Mouse (Mus musculus) cerebellum, postnatal 25 days (tissue): ENCODE measurements around the gene Tango6.
A peak's percentile ranks its signal among the peaks of the same experiment; 100 is the strongest.

Experiments
- DNase-seq, 2 experiments: peaks; one replicate each; pipeline ENCODE4 v3.0.0; 2021; ENCODE audit warnings: mixed read lengths in 2 of 2

Gene Tango6

DNA sequence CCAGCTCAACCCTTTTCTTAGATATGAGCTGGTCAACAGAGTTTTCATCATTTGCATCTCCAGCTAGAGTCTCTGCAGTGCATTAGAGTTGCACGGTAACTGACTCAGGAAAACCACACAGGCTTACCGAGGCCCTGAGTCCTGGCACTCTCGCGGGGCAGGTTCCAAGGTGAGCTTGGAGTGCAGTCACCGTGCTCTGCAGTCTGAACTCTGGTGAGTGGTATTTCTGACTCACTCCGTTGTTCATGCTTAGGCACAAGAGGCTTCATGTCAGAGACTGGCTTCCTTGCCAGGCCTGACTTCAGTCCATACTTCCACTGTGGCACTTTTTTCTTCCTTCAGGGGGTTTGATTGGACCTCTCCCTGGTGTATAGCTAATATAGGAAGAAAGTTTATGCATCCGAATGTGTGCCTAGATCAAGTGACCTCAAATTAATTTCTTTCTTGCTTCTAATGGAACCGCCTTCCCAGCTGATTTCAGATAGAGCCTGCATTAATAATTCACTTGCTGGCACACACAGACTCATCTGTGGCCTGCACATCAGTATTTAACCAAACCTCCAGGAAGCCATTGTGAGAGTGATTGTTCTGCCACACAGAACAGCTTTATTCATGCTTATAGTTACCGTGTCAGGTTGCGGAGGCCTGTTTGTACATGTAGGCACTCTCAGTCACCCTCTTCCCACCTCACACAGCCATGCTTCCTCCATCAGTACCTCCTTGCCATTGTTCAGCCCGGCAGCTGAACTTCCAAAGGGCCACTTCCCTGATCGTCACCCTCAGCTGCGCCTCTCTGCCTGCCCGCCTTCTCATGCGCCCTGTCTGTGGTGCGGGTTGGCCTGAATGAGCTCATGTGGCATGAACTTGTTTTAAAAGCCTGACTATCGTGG, 136.0 kb downstream of the Tango6 start:
- no peak for DNase-seq

DNA sequence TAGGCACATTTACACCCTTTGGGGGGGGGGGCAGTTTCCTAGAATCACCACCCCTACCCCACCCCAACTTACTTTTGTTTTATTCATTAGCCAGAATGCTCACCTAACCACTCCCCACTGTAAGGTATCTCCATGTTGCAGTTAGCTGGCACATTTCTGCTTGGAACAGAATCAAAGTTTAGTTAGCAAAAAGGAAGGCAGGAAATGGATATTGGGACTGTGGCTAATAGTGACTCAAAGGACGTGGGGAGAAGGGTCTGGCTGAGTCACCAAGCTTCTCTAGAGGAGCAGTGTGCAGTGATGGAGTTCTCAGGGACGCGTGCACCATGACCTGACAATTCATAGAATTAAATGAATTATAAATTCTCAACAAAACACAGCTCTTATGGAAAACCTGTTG, 136.7 kb downstream of the Tango6 start:
- no peak for DNase-seq

DNA sequence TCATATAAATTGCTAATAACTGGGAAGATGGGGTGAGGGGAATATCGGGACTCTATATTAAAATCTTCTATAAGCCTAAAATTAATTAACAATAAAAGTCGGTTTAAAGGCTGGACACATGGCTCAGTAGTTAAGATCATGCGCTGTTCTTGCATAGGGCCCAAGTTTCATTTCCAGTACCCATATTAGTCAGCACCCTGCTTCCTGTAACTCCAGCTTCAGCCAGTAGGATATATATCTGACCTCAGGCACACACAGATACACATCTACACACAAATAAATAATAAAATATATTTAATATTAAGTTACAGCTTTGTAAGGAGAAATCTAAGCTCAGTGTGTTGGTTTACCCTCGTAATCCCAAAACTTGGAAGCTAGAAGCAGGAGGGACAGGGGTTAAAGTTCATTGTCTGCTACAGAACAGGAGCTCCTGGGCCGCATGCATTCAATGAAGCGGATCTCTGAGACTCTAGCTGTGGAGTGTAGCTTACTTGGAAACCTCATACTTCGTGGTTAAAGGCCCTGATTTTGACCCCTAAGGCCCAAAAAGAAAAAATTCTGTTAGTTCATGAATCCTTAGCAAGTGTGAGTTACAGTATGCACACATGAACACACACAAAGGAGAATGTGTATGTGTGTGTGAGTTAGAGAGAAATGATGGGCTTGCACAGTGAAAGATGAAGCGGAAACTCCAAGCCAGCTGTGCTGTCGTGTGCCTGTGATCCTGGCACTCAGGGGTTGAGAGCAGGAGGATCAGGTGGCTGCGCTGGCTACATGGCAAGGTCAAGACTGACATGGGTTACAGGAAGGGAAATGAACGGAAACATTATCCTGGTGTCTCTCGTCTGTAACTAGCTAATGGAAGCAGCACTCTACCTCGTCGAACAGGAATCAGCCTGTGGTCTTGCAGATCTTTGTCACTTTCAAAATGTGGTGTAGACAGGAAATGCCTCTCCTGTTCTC, 138.0 kb downstream of the Tango6 start:
- no peak for DNase-seq

DNA sequence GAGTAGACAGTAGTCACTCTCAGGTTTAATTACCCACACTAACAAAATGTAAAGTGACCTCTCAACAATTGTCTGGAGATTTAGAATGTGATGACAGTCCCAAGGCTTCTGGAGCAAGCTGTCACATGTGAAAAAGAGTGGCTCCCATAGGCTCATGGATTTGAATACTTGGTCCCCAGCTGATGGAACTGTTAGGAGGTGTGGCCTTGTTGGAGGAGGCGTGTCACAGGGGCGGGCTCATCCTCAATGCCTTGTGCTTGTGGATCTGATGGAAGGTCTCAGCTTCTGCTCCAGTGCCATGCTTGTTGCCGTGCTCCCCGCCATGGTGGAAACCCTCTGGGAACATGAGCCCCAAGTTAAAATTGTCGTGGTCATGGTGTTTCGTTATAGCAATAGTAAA, 146.1 kb downstream of the Tango6 start:
- no peak for DNase-seq

DNA sequence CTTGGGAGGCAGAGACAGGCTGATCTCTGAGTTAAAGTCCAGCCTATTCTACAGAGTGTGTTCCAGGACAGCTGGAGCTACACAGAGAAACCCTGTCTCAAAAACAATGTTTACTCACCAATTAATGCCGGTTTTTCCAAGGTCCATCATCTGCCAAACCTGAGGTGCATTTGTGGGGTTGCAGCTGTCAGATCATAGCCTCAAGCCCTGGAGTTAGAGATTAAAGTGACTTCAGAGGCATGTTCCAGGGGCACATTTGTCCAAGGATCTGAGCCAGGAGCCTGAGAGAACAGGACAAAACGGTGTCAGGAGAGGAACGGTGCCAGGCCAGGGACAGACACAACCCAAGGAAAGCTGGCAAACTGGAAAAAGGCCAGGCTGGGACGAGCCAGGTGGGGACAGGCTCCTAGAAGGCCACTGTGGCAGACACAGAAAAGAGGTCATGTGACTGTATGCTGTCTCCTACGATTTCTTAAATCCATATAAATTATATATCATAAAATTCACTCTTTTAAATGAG, 146.7 kb downstream of the Tango6 start:
- DNase-seq: peak; percentile 86 to 93

DNA sequence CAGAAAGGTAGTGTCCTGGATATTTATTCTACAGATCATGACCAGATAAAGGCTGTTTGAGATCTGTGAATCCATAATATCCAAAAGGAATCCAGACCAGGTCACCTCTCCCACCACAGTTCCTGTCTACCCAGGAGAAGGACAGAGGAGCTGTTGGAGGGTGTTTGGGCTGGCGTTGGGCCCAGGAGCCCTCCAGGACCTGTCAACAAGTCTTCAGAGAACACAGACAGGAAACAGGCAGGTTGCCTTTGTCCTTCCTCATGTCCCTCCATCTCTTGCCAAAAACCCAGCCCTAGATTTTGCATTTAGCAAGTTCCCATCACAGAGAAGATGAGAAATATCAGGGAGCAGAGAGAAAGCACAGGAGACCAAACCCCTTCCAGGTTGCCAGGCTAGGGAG, 152.0 kb downstream of the Tango6 start:
- DNase-seq: peak in 1 of 2 experiments; percentile 34

DNA sequence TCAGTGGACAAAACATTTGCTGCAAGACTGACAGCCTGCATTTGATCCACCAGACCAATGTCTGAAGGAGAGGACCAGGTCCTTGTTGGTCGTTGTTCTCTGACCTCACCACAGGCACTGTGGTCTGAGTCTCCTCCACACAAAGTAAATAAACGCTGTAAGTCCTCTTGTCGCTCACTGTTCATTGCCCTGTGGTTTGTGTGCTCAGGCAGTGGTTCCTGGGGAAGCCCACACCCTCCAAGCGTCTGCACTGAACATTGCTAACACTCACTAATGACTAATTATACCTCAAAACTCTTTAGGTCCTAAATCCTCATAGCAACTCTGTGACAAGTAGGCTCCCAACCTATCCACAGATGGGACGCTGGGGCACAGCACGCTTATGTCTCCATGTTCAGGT, 153.7 kb downstream of the Tango6 start:
- no peak for DNase-seq

DNA sequence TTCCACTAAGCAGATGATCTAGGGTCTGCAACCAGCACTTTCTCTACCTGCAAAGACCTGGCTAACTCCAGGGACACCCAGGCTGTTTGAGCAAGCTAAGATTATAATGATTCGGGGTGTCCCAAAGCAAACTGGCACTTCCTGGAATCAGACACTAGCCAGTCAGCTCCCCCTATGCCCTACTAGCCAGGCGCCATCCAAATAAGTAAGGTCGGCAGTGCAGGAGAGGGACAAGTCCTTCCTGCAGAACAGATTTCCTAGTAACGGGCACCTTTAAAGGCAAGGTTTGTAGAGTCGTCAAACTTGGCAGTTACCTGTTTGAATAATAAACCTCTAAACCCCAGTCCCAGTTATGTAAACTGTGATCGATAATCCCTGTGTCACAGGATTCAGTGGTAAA, 155.9 kb downstream of the Tango6 start:
- no peak for DNase-seq

DNA sequence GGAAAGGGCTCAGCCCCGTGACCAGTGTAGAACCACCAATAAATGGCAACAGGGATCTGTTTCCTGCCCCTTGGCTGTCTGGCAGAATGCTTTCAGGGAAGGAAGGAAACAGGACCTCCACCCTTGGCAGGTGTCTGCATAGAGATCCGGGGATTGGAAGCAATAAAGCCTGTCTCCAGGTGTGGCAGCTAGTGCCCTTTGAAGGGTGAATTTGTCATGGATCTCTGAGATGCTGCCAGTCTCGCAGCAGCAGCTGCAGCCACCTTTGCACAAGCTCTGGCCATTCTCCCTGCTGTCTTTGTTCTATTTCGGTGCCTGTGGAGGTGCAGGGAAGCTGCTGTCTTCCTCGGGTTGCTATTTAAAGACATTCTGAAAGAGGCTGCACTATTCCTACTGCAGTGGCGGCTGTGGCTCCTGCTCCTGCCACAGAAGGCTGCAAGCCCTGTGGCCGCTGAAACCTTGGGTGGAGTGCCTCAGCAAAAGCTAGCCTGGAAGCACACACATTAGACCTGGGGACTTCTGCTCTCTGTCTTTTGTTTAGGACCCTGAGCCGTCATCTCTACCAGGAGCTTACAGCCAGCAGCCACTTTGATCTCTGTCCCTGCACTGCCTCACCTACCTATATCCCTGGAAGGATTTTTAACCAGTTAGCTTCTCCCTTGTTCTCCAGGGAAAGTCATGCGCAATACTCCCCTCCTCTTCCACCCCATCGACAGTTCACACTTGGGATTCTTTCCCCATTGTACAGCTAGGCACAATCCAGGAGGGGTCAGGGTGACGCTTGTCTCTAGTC, 156.5 kb downstream of the Tango6 start:
- peak; percentile 39 to 40 for DNase-seq

DNA sequence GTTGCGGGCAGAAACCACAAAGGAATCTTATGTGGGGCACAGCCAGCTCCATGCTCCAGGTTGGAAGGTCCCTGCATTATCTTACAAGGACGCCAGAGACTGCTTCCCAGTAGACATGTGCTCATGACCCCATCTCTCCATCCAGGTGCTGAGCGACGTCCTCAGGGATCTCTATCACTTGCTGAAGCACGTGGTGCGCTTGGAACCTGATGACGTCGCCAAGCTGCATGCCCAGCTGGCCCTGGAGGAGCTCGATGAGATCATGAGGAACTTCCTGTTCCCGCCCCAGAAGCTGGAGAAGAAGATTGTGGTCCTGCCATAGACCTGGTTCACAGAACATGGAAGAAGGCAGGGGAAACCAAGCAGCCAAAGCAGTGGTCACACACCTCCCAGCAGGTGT, 167.2 kb downstream of the Tango6 start:
- DNase-seq: no peak

DNA sequence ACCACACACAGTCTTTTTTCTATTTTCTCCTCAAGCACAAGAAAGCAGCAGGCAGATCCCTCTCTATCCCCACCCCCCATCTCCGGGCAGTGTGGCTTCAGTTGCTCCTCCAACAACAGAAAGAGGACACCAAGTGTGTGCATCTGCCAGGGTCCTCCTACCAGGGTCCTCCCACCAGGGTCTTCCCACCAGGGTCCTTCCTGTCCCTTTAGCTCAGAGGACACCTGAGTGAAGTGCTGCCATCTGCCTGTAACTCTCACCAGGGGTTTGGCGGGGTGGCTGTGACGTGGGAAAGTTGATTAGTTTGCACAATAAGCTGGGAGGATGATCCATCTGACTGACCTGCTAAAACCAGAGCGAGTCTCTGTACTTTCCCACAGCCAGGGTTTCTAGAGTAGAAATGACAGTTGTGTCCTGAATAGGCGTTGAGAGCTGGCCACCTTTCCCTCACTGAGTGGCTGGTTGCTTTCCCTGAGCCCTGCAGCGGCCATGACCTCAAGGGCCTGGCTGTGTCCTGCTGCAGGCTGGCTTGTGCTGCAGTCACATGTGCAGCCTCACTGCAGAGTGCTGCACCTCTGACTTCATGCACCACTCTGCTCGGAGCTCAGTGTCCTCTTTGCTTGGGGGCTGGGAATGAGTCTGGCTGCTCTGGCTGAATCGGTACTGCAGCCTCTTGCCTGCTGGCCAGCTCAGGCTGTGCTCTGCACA, 171.8 kb downstream of the Tango6 start:
- no peak for DNase-seq

DNA sequence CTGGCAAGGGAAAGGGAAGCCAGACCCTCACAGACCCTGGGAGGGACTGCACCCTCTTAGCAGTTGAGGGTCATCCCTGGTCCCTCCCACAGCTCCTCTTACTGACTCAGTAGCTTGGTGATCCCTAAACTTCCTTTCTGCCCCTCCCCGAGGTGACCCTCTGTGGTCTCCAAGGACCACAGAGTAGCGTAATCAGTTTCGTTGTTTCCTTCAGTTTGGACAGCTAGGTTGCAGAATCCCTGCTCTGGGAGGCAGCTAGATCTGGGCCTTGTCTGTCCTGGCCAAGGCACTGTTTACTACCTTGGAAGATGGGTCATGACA, 172.3 kb downstream of the Tango6 start:
- DNase-seq: no peak

DNA sequence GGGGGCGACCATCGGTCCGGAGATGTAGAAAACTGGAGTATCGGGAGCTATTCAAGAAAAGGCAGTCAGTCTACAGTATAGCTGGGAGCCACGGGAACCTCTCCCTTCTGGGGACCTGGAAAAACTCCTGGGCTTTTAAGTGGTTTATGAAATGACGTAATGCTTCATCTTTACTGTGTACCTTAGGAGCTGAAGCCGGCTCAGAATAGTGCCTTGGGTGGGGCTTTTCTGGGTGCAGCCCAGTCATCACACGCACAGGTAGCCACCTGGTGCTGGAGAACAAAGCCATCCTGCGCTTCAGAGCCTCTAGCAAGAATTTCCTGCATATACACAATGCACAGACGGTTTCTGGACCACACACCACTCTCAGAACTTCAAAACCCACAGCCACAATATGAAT, 180.0 kb downstream of the Tango6 start:
- no peak for DNase-seq

DNA sequence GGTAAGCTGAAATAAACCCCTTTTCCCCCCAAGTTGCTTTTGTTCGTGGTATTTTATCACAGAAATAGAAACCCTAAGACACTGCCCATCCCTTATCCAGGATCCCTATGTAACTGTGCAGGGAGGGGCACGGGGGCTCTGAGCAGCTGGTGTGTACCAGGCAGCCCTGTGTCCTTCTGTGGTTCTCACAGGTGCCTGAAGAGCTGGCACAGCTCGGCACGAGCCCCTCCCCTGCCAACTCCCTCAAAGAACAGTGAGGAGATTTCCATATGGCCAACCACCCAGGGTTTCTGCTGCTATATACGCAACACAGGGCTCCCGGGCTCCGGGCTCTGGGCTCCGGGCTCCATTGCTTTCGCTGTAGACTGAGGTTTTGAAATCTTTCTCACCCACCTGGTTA, 182.5 kb downstream of the Tango6 start:
- DNase-seq: peak; percentile 45 to 57

DNA sequence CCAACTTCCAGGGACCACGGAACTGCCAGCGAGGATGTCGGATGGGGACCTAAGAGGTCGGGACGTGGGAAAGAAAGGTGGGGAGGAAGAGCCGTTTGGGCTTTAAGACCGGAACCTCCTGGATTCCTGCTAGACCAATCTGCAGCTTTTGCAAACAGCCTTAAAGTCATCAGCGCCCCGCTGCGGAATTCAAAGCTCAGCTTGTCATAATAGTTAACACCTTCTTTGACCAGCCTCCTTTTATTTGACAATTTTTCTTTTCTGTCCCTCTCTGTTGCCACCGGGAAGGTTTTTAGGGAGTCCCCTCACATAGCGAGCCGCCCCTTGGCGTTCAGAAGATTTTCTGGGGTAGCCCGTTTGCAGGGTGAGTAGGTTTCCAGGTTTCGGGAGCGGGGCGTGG, 187.2 kb downstream of the Tango6 start, which contains the start of gene Has3:
Gene Has3, plus strand, starts transcription at position 192 of the 400 bp plus-strand sequence.
- no peak for DNase-seq

DNA sequence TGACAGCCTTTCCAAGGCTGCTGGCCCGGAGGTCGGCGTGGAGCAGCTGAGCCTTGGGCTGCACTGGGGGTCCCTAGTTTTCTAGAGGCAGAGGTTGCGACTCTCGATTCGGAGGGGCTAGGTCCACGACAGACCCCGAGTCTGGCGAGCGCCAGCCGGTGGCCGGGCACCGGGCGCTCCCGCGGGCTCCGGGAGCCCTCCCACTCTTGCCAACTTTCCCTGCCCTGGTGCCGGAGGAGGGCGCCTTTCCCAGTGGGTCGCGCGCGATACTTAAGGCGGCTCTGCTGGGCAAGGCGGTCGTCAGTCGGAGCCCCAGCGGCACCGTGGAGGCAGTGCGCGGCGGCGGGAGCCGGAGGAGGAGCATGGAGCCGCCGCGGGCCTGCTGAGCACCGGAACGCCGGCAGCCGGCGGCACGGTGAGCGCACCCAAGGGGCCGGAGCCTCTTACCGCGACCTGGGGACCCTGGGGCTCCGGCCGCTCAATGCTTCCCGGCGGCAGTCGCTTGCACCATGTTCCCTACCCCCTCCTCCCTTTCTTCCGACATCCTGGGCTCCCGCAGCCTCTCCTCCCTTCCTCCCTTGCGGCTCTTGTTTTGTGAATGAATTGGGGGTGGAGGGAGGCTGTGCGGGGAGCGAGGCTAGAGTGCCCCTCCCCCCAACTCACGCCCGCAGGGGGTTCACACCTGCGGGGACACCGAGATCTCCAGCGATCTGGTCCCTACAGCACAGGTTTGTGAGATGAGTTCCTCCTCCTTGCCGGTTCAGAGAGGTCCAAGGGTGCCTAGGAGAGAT, 187.9 kb downstream of the Tango6 start:
- peak; percentile 61 to 74 for DNase-seq

DNA sequence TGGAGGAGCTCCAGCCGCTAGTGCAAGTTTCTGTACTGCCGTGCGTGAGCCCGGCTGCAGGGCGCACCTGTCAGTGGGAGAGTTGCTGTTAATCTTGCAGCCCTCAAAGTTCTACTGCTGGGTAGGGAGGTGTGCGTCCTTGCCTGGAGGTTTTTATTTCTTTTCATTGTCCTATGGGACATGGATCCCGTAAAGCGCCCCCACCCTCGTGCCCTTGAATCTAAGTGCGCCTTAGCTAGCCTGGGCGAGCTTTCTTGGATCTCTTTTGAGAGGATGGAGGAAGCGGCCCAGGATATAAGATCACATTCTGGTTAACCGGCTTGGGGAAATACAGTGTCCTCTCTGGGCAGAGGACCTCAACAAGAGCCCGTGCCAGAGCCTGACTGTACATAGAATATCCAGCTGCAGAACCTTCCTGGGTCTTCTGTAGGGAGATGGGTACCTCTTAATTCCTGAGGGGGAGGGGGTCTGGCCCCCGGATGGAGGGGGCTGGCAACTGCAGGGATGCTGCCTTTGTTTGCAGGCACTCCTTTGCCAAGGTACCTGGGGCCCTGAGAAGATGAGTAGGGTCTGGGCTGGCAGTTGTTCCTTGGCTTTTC, 188.6 kb downstream of the Tango6 start:
- peak in 1 of 2 experiments; percentile 43 for DNase-seq

DNA sequence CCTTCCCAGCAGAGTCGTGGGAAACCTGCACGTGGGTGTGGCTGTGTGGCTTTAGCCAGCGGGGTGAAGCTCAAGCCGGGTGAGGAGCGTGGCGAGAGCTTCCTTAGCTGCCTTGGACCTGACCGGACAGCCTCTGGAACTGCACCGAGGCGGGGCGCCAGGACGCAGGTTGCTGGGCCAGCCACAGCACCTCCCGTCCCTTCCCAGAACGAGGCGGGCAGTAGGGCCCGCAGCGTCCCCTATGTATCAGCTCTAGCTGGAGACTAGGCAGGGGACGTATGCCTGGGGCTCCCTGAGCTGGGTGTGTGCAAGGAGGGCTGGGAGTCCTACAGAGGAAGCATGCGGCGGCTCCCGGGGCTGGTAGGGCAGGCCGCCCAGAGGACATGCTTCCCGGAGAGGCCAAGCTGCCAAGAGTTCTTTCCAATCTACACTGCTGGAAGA, 189.1 kb downstream of the Tango6 start:
- peak; percentile 71 to 80 for DNase-seq

DNA sequence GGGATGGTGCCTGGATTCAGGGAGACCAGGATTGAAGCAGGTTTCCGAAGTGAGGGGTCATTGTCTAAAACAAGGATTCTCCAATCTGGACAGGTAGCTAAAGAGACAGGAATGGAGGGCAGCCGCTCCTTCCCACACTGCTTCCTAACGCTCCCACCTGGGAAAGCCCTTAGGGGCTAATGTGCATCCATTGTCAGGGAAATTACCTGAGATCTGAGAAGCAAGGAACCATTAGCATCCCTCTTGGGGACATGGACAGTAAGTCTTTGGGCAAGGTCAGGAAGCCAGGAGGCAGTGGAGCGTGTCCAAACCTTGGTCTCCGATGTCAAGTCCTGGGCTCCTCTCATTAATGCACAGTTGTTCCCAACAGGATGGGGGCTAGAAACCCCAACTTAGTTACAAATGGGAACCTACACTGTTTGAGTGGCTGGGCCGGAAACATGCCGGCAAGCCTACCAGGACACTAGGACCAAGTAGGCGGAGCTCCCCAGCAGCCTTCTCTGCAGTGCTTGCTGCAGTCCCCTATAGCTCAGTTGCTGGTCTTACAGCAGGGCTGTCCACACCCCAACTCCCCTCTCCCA, 189.7 kb downstream of the Tango6 start:
- DNase-seq: peak; percentile 32 to 40

DNA sequence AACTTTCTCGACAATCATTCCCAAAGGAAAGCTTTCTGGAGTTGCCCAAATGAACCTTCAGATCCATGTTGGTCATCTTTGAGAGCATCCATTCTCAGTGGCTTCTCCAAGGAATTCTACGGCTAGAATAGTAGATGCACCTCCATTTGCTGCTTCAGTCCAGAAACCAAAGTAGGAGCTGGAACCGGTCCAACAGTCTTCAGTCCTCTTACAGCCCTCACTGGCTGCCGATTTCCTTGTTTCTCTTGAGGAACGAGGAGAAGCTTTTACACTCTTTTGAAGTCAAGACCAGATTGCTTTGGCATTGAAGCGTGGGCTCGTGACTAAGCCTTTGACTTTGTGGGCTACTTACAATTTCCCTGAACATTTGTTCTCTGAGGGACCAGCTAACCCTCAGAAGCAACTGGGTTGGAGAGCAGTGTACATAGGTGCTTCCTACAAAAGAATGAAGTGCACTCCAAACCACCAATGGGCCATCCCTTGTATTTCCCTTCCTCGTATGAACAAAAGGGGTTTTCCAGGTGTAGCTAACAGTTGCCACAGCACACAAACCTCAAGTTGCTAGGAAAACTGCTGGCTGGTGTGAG, 197.3 kb downstream of the Tango6 start:
- peak in 1 of 2 experiments; percentile 34 for DNase-seq
